Mouse (Mus musculus): ENCODE results near the gene Hormad2. TPM values are rescaled to one million over a fixed set of nuclear protein-coding genes. Genes with fewer than 3 reads are reported as not detected.

The Hormad2 gene
- polyA plus RNA-seq, 1 experiment, result 0.28 TPM

- DNase-seq, result no peak
- TF ChIP-seq CTCF (IDR thresholded peaks at IDR 0.05; ENCODE audit: borderline replicate concordance, control insufficient read depth, extremely low read depth, insufficient read depth, low read length, poor library complexity), result no peak
- TF ChIP-seq POLR2A (IDR thresholded peaks at IDR 0.05; ENCODE audit: control insufficient read depth, extremely low read depth, insufficient read depth, low read length, poor library complexity), result no peak
- no peak overlapping the region for H3K27ac ChIP-seq (ENCODE audit: control insufficient read depth, insufficient read depth, low read length)
These were observed 131.3 kb downstream of the Hormad2 start for GRCm38 (mm10) chr11:4309613-4310012.

GRCm38 (mm10) chr11:4308514-4309450, 132.1 kb downstream of the Hormad2 start:
- TF ChIP-seq POLR2A (IDR thresholded peaks at IDR 0.05; ENCODE audit: control insufficient read depth, extremely low read depth, insufficient read depth, low read length, poor library complexity) (no peak), CTCF (IDR thresholded peaks at IDR 0.05; ENCODE audit: borderline replicate concordance, control insufficient read depth, extremely low read depth, insufficient read depth, low read length, poor library complexity) (no peak)
- DNase-seq, result no peak
- Histone ChIP-seq H3K4me1 (replicated peaks; ENCODE audit: control insufficient read depth, insufficient read depth, low read length) (no peaks in the 10 kb centered on the region), H3K27ac (ENCODE audit: control insufficient read depth, insufficient read depth, low read length) (no peak overlapping the region), H3K4me3 (ENCODE audit: control insufficient read depth, insufficient read depth, low read length) (no peak overlapping the region), H3K27me3 (ENCODE audit: control insufficient read depth, insufficient read depth, low read length) (no peaks in the 10 kb centered on the region), H3K36me3 (ENCODE audit: control insufficient read depth, insufficient read depth, low read length) (no peaks in the 10 kb centered on the region)
- 87% methylated on average over 25 of the region's 25 CpGs for WGBS

More at GRCm38 (mm10) chr11:4309613-4310012, 131.3 kb downstream of the Hormad2 start:
- 92% methylated on average over 4 of the region's 4 CpGs for WGBS
- Histone ChIP-seq H3K36me3 (ENCODE audit: control insufficient read depth, insufficient read depth, low read length) (no peaks in the 10 kb centered on the region), H3K4me3 (ENCODE audit: control insufficient read depth, insufficient read depth, low read length) (no peak overlapping the region), H3K27me3 (ENCODE audit: control insufficient read depth, insufficient read depth, low read length) (no peaks in the 10 kb centered on the region), H3K4me1 (replicated peaks; ENCODE audit: control insufficient read depth, insufficient read depth, low read length) (no peaks in the 10 kb centered on the region)

- no peak for DNase-seq
- WGBS, result 77% methylated on average over 6 of the region's 6 CpGs
- no peak overlapping the region for H3K4me3 ChIP-seq (ENCODE audit: control insufficient read depth, insufficient read depth, low read length)
- no peak overlapping the region for H3K27ac ChIP-seq (ENCODE audit: control insufficient read depth, insufficient read depth, low read length)
- TF ChIP-seq CTCF (IDR thresholded peaks at IDR 0.05; ENCODE audit: borderline replicate concordance, control insufficient read depth, extremely low read depth, insufficient read depth, low read length, poor library complexity) (no peak), POLR2A (IDR thresholded peaks at IDR 0.05; ENCODE audit: control insufficient read depth, extremely low read depth, insufficient read depth, low read length, poor library complexity) (no peak)
- H3K4me1 ChIP-seq (replicated peaks; ENCODE audit: control insufficient read depth, insufficient read depth, low read length), result no peaks in the 10 kb centered on the region
- H3K27me3 ChIP-seq (ENCODE audit: control insufficient read depth, insufficient read depth, low read length), result no peaks in the 10 kb centered on the region
- no peaks in the 10 kb centered on the region for H3K36me3 ChIP-seq (ENCODE audit: control insufficient read depth, insufficient read depth, low read length)
These were observed 132.8 kb downstream of the Hormad2 start for GRCm38 (mm10) chr11:4308060-4308513.

GRCm38 (mm10) chr11:4306086-4306485, 134.8 kb downstream of the Hormad2 start:
- H3K36me3 ChIP-seq (ENCODE audit: control insufficient read depth, insufficient read depth, low read length), result no peaks in the 10 kb centered on the region
- H3K27me3 ChIP-seq (ENCODE audit: control insufficient read depth, insufficient read depth, low read length), result no peaks in the 10 kb centered on the region
- 79% methylated on average over 2 of the region's 2 CpGs for WGBS
- DNase-seq, result no peak
- no peaks in the 10 kb centered on the region for H3K4me1 ChIP-seq (replicated peaks; ENCODE audit: control insufficient read depth, insufficient read depth, low read length)
- no peak overlapping the region for H3K4me3 ChIP-seq (ENCODE audit: control insufficient read depth, insufficient read depth, low read length)
- TF ChIP-seq CTCF (IDR thresholded peaks at IDR 0.05; ENCODE audit: borderline replicate concordance, control insufficient read depth, extremely low read depth, insufficient read depth, low read length, poor library complexity) (no peak), POLR2A (IDR thresholded peaks at IDR 0.05; ENCODE audit: control insufficient read depth, extremely low read depth, insufficient read depth, low read length, poor library complexity) (no peak)
- no peak overlapping the region for H3K27ac ChIP-seq (ENCODE audit: control insufficient read depth, insufficient read depth, low read length)

- no peak for DNase-seq
These were observed 135.8 kb downstream of the Hormad2 start for GRCm38 (mm10) chr11:4305090-4305489.

GRCm38 (mm10) chr11:4304203-4304602, 136.7 kb downstream of the Hormad2 start:
- H3K4me1 ChIP-seq (replicated peaks; ENCODE audit: control insufficient read depth, insufficient read depth, low read length), result no peaks in the 10 kb centered on the region
- no peak for TF ChIP-seq POLR2A (IDR thresholded peaks at IDR 0.05; ENCODE audit: control insufficient read depth, extremely low read depth, insufficient read depth, low read length, poor library complexity)
- TF ChIP-seq CTCF (IDR thresholded peaks at IDR 0.05; ENCODE audit: borderline replicate concordance, control insufficient read depth, extremely low read depth, insufficient read depth, low read length, poor library complexity), result no peak
- H3K36me3 ChIP-seq (ENCODE audit: control insufficient read depth, insufficient read depth, low read length), result no peaks in the 10 kb centered on the region
- no peak for DNase-seq
- no peak overlapping the region for H3K4me3 ChIP-seq (ENCODE audit: control insufficient read depth, insufficient read depth, low read length)
- 91% methylated on average over 4 of the region's 4 CpGs for WGBS
- no peak overlapping the region for H3K27ac ChIP-seq (ENCODE audit: control insufficient read depth, insufficient read depth, low read length)
- H3K27me3 ChIP-seq (ENCODE audit: control insufficient read depth, insufficient read depth, low read length), result no peaks in the 10 kb centered on the region

More at GRCm38 (mm10) chr11:4305090-4305489, 135.8 kb downstream of the Hormad2 start:
- H3K27ac ChIP-seq (ENCODE audit: control insufficient read depth, insufficient read depth, low read length), result no peak overlapping the region
- no peaks in the 10 kb centered on the region for H3K27me3 ChIP-seq (ENCODE audit: control insufficient read depth, insufficient read depth, low read length)
- no peaks in the 10 kb centered on the region for H3K36me3 ChIP-seq (ENCODE audit: control insufficient read depth, insufficient read depth, low read length)
- no peak for TF ChIP-seq CTCF (IDR thresholded peaks at IDR 0.05; ENCODE audit: borderline replicate concordance, control insufficient read depth, extremely low read depth, insufficient read depth, low read length, poor library complexity)
- no peak for TF ChIP-seq POLR2A (IDR thresholded peaks at IDR 0.05; ENCODE audit: control insufficient read depth, extremely low read depth, insufficient read depth, low read length, poor library complexity)
- no peak overlapping the region for H3K4me3 ChIP-seq (ENCODE audit: control insufficient read depth, insufficient read depth, low read length)
- no peaks in the 10 kb centered on the region for H3K4me1 ChIP-seq (replicated peaks; ENCODE audit: control insufficient read depth, insufficient read depth, low read length)
- 98% methylated on average over 4 of the region's 4 CpGs for WGBS

All from thymus, adult 2 months (tissue).